Mouse (Mus musculus): Measurements from ENCODE around the gene Mapk14.
A peak's percentile ranks its signal among the peaks of the same experiment; 100 is the strongest.
"Not testable (repeated sequence)": the region's sequence is repeated elsewhere in the genome, so short reads cannot be mapped to it uniquely, and the experiment has no call there.

DNA sequence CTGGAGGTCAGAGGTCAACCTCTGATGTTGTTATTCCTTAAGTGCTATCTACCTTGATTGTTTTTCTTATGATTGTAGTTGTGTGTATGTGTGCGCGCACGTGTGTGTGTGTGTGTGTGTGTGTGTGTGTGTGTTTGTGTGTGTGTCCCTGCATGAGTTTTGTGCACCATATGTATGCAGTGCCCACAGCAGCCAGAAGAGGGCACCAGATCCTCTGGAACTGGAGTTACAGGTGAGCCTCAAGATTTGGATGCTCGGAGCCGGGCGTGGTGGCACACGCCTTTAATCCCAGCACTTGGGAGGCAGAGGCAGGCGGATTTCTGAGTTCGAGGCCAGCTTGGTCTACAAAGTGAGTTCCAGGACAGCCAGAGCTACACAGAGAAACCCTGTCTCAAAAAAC lies 83.2 kb downstream of the Mapk14 start:
- TF ChIP-seq CTCF (IDR thresholded peaks at IDR 0.05; ENCODE audit: low read depth, low read length) = peak; percentile 43
- not testable (repeated sequence) for TF ChIP-seq POLR2A (IDR thresholded peaks at IDR 0.05; ENCODE audit: insufficient read depth, low read length)

Measured in ES-Bruce4 (cell line).